Mouse (Mus musculus) cerebellum, postnatal 10 days (tissue): Measurements from ENCODE around the gene Ice2.
A peak's percentile ranks its signal among the peaks of the same experiment; 100 is the strongest.

Source experiments
- DNase-seq, 2 experiments: peaks; one replicate each; pipeline ENCODE4 v3.0.0; 2021; ENCODE audit warnings: mixed read lengths in 2 of 2

The Ice2 gene

DNA sequence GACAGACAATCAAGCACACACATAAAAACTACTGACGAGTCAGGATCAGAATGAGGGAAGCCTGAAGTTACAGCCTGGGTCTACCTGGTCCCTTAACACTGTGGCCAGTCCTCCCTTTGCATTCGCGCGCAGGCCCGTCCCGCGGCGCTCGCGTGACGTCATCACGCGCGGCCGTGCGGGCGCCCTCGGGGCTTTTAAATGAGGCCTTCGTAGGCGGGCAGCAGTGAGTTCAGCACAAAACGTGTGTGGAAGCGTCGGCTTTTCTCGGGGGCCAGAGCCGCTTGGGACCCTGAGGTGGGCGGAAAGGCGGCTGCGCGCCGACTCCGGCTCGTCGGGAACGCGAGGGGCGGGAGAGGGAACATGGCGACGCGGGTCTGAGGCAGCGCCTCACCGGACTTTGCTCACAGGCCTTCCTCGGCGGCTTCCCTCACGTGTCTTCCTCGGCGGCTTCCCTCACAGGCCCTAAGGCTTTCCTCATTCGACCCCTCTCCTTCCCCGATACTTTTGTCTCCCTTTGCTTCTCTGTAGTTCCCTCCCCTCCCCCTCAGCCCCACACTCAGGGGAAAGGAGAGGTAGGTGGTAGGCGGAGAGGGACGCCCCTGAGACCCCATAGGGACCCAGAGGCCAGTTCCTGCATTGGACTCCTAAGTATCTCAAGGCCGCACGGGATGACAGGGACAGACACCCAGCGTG is at the start of gene Ice2:
Gene Ice2, plus strand, starts transcription at position 147 of the 693 bp plus-strand sequence.
- peak; percentile 87 to 90 for DNase-seq

DNA sequence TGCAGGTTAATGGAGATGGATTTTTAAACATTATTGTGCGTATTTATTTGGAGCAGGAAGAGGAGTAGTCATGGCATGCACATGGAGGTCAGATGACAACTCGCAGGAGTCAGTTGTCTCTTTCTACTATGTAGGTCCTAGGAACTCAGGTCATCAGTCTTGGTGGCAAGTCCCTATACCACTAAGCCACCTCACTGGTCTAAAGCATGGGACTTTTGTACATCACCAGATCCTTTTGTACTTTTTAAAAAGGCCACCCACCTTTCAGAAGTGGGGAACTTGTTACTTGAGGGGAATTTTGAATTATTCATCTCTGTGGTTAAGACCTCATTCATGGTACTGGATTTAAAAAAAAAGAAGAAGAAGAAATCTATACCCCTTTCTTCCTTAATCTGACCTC is 48.2 kb upstream of the Ice2 start:
- no peak for DNase-seq

DNA sequence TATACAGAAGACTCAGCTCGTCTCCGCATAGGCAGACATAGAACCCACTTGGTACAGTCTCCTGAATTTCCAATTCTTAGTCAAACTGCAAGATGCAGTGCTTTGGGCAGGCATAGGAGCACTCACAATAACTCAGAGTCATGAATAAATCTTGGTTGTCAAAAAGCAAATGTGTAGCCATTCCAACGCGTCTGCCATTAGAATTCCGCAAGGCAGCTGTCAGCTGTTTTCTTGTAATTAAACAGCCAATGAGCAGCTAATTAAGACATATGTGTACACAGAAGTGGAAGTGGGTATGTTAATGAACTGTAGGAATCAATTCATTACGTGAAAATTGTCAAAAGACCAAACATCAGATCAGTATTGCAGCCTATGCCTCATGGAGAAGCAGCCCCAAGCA is 43.5 kb upstream of the Ice2 start:
- no peak for DNase-seq

DNA sequence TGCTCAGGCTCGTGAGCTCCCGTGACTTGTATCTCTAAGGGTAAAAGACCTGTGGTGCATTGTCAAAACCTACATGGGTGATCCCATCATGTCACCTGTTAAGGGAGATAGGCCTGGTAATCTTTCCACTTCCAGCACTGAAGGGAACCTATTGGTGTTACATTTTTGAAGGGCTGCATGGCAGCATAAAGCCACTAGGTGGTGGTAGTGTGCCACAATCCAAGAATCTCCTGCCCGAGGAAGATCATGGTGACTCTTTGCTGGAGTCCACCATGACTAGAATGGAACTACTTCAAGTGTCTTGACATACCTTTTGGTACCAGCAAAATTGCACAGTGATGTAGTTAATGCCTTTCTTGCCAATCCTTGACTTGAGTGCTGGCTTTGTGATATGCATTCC is 39.9 kb upstream of the Ice2 start:
- peak; percentile 71 to 76 for DNase-seq

DNA sequence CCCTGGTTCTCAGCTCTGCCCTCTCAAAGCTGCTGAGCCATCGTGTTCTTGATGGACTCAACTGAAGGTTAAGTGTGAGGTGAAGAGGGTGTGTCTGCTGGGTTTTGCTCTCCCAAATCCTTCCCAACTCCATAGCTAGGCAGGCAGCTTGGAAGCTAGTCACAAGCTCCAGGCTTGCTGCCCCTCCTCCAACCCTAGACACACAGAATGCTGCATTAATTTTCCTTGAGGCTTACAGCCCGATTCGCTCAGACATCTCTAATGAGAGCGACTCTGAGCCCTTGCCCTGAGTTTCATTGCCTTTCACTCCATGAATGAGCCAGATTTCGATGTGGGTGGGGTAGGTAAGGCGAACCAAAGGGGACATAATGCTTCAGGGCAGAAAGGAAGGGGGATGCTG is 38.9 kb upstream of the Ice2 start:
- DNase-seq: no peak

DNA sequence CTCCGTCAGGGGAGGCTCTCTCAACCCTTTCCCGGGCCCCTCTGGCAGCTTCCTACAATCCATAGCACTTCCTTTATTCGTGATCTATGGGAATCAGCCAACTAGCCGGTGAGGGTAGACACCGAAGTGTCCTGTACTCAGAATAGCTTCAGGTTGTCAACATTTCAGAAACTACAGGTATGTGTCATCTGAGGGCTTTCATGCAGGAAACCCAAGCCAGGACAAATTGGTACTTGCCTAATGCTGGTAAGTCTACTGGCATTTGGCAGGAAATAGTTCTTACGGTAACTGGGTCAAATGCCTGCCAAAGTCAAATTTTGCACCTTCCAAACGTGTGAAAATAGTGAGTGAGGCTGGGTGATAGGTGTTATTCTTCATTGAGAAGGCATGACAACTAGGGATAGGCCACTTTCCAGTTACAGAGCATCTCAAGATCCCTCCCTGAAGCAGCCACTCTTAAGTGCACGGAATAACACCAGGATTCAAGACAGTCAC is 35.7 kb upstream of the Ice2 start:
- no peak for DNase-seq

DNA sequence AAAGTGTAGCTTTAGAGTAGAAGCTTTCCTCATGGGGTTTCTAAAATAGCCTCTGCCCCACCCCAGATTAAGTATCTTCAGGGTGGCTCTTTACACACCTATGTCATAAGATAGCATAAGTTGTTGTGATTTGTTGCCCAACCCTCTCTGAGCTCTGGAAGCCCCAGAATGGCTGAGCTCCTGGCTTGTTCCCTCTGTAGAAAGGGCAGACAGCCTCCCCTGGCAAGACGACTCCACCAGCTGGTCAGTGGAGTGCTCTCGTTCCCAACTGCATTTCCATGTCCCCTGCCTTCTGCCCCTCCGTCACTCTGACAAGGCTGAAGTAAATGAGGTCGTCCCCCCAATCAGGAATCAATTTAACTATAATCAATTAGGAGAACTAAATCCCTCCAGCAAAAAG is 34.9 kb upstream of the Ice2 start:
- peak; percentile 69 to 74 for DNase-seq

DNA sequence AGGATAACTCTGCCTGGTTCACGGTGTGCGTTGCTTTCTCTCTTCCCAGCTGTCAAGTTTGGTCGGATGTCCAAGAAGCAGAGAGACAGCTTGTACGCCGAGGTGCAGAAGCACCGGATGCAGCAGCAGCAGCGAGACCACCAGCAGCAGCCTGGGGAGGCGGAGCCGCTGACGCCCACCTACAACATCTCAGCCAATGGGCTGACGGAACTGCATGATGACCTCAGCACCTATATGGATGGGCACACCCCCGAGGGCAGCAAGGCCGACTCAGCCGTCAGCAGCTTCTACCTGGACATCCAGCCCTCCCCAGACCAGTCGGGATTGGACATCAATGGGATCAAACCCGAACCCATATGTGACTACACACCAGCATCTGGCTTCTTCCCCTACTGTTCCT is 33.6 kb upstream of the Ice2 start:
- peak in 1 of 2 experiments; percentile 29 for DNase-seq

DNA sequence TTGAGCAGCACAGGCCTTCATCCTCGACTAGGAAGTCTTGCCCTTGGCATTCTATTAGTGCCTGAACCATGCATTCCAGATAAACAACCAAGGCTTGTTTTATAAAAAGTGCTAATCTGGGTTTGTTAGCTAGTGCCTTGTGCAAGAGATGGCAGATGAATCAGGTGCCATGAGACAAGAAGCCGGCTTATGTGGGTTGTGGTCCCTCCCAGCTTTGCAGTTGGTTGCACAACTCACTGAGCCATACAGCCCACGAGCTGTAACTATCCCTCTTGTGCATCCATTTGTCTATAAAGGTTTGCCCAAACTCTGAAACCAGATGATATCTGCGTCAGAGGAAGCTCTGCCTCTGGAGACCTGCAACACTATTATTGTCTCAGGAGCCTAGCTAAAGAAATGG is 30.7 kb upstream of the Ice2 start:
- no peak for DNase-seq

DNA sequence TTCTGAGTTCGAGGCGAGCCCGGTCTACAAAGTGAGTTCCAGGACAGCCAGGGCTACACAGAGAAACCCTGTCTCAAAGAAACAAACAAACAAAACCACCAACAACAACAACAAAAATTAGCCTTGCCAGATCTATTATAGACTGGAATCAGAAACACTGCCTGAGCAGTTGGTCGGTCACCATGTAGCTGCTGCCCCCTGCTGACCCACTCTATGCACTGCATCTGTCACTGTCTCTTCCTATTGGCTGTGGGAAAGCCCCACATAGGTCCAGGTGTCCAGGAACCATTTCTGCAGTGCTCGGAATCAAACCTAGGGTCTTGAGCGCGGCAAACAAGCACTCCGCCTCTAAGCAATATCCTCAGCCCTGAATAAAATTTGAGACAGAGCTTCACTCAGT is 29.6 kb upstream of the Ice2 start:
- DNase-seq: peak; percentile 79 to 83

DNA sequence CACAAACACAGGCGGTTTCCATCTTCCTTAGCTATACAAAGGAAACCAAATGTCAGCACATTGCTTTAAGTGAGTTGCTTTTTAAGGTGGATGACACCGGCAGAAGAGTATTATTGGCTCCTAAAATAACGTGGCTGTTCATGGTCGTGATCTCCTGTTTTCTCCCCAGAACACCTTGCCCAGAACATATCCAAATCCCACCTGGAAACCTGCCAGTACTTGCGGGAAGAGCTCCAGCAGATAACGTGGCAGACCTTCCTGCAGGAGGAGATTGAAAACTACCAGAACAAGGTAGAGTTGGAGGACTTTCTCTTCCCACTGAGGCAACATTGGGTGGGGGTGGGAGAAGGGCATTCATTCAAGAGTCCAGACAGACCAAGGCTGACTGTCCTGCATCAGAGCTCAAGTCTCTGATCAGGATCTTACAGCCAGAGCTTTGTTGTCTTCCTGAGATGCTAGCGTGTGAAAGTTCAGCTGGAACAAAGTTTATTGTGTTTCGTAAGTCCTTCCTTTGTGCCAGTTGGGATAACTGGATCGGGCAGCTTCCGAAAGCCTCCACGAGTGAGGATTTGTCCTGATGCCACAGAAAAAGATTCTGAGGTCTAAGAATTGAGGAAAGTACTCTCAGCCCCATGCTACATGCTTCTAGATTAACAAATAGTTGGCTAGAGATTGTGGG is 26.5 kb upstream of the Ice2 start:
- DNase-seq: peak; percentile 76 to 78

DNA sequence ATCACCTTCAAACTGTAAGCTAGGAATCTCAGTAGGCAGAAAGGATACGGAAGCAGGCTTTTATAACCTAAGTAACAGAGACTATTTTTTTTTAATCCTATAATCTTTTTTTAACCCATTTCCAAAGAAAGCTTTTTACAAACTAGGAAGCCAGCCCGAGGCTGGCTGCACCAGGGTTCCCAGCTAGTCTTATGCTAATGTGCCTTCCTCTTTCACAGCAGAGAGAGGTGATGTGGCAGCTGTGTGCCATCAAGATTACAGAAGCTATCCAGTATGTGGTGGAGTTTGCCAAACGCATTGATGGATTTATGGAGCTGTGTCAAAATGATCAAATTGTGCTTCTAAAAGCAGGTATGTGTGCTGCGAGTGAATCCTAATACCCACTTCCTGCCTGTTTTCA is 24.8 kb upstream of the Ice2 start:
- no peak for DNase-seq

DNA sequence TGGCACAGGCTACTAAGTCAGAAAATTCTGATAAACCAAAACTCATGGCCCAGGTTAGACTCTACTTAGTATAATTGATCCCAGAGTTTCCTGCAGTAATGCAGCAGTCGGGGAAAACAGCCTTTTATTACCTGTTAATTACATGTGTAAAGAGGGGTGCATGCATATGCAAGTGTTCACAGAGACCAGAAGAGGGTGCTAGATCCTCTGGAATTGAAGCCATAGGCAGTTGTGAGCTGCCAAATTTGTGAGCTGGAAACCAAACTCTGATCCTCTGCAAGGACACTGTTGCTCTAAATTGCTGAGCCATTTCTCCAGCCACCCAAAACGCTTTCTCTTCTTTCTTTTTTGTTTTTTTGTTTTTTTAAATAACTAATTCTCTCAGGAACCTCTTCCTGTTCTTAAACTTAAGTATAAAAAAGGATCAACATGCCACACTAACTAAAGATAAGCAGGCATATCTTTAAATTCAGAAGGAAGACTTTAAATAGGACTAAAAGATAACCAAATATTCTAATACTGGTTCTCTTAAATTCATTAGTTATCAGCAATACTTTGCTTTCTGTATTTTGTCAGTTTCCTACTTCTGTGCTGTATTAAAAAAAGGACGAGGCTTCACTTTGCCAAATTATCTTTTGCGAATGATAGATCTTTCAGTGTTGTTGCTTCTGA is 20.6 kb upstream of the Ice2 start:
- no peak for DNase-seq

DNA sequence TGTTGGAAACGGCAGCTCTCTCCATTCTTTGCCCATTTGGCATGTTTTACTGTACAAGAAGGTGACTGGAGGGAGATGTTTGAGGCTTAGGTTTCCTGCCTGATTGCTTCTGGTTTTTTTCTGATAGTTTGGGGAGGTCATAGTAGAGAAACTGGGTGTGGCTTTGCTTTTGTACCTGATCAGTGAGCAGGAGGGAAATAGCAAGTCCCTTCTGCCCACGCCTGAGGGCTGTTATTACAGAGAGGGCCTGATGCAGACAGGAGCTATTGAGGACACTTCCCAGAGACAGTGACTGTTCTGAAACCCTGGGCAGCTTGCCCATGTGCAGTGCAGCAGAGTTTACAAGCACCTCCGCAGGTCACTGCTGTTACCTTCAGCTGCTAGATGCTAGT is 20.1 kb upstream of the Ice2 start:
- no peak for DNase-seq

DNA sequence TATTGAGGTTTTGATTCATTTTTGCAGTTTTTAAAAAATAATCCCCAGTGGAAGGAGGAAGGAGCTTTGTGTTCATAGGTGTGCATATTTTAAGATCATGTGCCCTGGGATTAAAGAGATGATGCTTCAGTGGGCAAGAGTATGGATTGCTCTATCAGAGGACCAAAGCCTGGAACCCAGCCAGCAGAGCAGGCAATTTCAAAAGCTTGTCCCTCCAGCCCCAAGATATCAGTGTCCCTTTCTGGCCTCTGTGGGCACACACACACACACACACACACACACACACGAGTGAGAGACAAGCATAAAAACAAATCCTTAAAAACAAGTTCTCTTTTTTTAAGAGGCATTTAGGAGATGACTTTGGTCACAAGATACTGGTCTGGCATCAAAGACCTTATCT is 17.2 kb upstream of the Ice2 start:
- DNase-seq: peak; percentile 38 to 40

DNA sequence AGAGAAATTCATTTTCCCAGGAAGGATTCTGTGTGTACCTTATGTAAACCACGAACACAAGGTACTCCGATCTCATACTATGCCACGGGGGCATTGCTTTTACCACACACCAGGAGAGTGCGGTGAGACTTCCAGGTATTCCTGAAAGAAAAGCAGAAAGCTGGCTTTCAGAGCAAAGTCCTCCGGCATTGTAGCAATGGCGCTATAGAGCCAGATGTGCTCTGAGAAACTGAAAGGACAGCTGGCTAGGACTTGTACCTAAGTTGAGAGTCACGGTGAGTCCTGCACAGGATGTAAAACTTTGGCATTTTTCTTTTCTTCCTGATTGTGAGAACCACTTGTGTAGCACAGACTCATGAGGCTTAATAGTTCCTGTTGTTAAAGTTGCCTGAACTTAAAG is 16.0 kb upstream of the Ice2 start:
- no peak for DNase-seq

DNA sequence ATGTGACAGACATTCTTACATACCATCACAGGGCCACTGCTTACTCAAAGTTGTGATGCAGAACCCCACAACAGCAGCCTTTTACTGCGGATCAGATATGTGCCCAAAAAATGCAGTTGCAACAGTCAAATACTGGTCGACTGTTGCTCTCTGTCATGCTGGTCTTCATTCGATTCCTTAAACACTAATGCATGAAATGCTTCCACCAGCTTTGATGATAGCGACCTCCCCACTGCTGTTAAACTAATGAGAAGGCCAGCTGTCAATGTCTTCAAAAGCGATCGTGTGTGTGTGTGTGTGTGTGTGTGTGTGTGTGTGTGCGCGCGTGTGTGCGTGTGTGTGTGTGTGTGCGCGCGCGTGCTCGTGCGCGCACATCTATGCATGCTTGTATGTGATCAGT is 13.2 kb upstream of the Ice2 start:
- no peak for DNase-seq

DNA sequence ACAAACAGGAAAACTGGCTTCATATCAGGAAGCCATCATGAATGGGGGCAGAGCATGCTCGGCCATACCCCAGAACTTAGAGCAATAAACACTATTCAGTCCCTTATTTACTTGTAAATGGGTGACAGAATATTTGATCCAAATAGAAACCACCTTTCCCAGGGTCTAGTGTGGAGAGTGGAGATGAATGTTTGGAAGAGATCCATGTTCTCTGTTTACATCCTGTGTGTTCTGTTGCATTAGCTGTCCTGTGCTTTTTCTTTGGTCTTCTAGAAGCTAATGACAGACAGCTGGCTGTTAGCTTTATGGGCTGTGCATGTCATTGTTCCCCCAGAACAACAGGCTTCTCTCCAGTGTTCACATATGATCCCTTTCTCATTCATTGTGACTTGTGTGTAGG is 12.8 kb upstream of the Ice2 start:
- no peak for DNase-seq

DNA sequence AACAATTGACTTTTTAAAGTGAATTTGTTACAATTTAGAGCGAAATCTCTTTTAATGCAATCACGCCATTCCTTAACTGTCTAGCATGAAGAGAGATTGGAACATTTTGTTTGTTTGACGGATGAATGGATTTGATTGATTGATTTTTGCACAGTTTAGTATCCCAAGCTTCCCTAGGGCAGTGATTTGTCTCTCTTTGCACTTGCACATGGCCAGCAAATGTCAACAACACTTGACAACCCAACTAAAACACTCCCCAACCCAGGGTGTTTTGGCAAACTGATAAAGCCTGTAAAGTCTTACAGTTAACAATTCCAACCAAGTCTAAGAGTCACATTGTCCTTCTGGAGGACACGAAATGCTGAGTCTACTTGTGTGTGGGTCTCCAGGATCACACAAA is 10.4 kb upstream of the Ice2 start:
- DNase-seq: no peak

DNA sequence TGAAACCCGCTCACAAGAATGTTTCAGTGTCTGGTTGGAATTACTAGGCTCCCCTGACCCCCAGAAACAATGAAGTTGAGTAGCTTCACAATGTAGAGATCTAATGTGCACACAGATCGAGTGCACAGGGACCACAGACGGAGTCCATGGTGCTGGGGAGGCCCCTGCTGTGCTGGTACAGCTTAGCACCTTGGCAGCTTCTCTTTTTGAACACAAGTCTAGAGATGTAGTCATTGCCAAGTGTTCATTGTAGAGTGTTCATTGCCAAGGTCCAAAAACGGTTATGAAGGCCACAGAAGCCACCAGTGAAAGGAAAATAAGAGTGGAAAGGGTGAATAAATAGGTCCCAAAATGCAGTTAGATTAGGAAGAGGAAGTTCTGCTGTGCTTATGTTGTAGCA is 7.1 kb upstream of the Ice2 start:
- DNase-seq: peak in 1 of 2 experiments; percentile 28

DNA sequence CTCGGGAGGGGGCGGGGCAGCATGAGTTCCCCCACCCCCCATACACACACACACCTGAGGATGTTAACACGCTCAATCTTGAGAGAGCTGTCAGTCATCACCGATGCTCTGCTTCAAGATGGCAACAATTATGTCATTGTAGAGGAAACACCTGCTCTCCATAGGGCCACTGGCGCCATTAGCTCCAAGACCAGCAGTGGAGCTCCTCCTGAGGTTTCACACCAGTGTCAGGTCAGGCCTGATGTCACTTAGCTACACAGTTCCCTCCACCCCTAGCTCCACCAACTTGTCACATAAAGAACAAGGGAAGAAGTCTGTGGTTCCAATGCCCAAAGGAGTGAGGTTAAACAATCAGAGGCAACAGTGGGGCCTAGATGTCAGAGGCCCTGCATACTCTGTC is 3.5 kb upstream of the Ice2 start:
- no peak for DNase-seq

DNA sequence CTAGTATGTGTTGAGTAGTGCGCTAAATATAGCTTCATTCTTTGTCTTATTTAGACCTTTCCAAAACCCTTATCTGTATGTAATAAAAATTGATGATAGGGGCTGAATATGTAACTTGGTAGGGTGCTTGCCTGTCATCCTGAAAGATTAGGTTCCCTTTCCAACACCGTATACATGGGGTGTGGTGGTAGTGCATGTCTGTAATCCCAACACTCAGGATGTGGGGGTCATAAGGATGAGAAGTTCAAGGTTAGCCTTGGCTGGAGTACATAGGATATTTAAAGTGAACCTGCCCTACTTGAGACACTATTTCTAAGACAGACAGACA is 310 bp upstream of the Ice2 start:
- DNase-seq: no peak

DNA sequence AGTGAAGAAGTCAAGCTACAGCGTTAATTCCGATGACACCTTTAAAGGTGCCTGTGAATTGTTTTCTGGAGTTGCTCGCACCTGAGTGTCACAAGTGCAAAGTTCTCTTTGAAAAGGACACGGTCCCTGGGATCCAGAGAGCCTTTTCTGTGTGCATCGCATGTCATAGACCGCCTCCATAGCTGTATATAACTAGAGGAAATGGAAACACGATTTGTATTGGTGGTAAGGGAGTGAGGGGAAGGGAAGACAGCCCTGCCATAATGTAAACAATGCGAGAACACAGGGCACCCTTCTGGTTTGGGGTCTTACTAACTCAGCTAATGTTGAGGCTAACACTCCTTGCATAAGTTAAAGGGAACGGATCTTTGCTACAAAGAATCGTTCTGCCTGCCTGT is 746 bp downstream of the Ice2 start:
- no peak for DNase-seq

DNA sequence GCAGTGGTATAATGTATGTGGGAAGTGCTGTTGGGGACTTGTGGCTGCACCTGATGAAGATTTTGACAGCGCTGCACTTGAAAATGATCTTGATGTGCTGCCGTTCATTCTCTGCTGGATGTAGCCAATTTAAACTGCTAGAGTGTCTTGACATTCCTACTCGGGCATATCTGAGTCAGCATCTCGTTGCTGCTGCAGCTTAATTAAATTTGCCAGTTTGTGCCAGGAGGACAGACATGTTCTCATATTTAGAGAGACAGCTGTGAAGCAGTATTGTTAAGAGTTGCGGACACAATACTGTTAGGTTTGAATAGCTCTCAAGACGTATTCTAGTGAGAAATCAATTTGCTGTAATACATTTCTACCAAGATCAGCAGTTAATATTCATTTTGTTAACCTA is 7.0 kb downstream of the Ice2 start:
- no peak for DNase-seq
